Mouse (Mus musculus) kidney, postnatal 36 days (tissue): ENCODE measurements around the gene Crtc2.

Experiments used
- DNase-seq, 2 experiments: peaks; one replicate each; pipeline ENCODE4 v3.0.0; 2021 to 2022; ENCODE audit warnings: mixed read lengths in 2 of 2

Gene Crtc2

GRCm38 (mm10) chr3:90253653-90254418 lies at the start of gene Crtc2:
TSS of gene Crtc2 (plus strand) at chr3:90254163.
- DNase-seq: peak; percentile 96 to 98

- DNase-seq: no peak
These were observed 49.4 kb upstream of the Crtc2 start for GRCm38 (mm10) chr3:90204582-90204981.

- no peak for DNase-seq
These were observed 45.3 kb upstream of the Crtc2 start for GRCm38 (mm10) chr3:90208662-90209061.

- DNase-seq: no peak
These were observed 43.9 kb upstream of the Crtc2 start for GRCm38 (mm10) chr3:90209908-90210566.

GRCm38 (mm10) chr3:90211475-90212398 lies 42.2 kb upstream of the Crtc2 start:
- DNase-seq: no peak

- DNase-seq: no peak
These were observed 41.2 kb upstream of the Crtc2 start for GRCm38 (mm10) chr3:90212723-90213122.

GRCm38 (mm10) chr3:90213377-90213866 lies 40.5 kb upstream of the Crtc2 start, which contains the start of the genes Rps27 and Rab13:
TSS of gene Rps27 (minus strand) at chr3:90213651.
TSS of gene Rab13 (plus strand) at chr3:90213695.
- DNase-seq: peak; percentile 88 to 95

- peak; percentile 31 to 54 for DNase-seq
These were observed 39.8 kb upstream of the Crtc2 start for GRCm38 (mm10) chr3:90213956-90214684.

- peak; percentile 30 to 34 for DNase-seq
These were observed 38.1 kb upstream of the Crtc2 start for GRCm38 (mm10) chr3:90215825-90216380.

- DNase-seq: peak; percentile 62 to 76
These were observed 33.9 kb upstream of the Crtc2 start for GRCm38 (mm10) chr3:90220088-90220487.

GRCm38 (mm10) chr3:90220531-90220951 lies 33.4 kb upstream of the Crtc2 start:
- peak; percentile 88 to 90 for DNase-seq

- no peak for DNase-seq
These were observed 32.8 kb upstream of the Crtc2 start for GRCm38 (mm10) chr3:90221123-90221522.

- DNase-seq: no peak
These were observed 31.5 kb upstream of the Crtc2 start for GRCm38 (mm10) chr3:90222455-90222854.

GRCm38 (mm10) chr3:90222941-90223340 lies 31.0 kb upstream of the Crtc2 start:
- no peak for DNase-seq

GRCm38 (mm10) chr3:90224331-90224730 lies 29.6 kb upstream of the Crtc2 start:
- no peak for DNase-seq

- no peak for DNase-seq
These were observed 22.9 kb upstream of the Crtc2 start for GRCm38 (mm10) chr3:90231075-90231474.

- DNase-seq: peak; percentile 96 to 97
These were observed 22.2 kb upstream of the Crtc2 start, which contains the start of gene Jtb for GRCm38 (mm10) chr3:90231507-90232333. TSS of gene Jtb (plus strand) at chr3:90231597.

- peak; percentile 55 to 64 for DNase-seq
These were observed 12.7 kb upstream of the Crtc2 start for GRCm38 (mm10) chr3:90241251-90241650.

- DNase-seq: no peak
These were observed 12.1 kb upstream of the Crtc2 start for GRCm38 (mm10) chr3:90241669-90242358.
